Mouse (Mus musculus): ENCODE data around the gene Myo1b. TPM values are rescaled to one million over a fixed set of nuclear protein-coding genes. Genes with fewer than 3 reads are reported as not detected.
A peak's percentile ranks its signal among the peaks of the same experiment; 100 is the strongest.

The Myo1b gene
- polyA plus RNA-seq, 1 experiment from 2014 or later, result 87.7 TPM

- Histone ChIP-seq H3K9ac (ENCODE audit: low read depth, low read length) (no peak overlapping the region), H3K36me3 (ENCODE audit: control insufficient read depth, insufficient read depth, low read length) (no peaks in the 10 kb centered on the region), H3K4me2 (ENCODE audit: low read depth, low read length) (no peak overlapping the region), H3K4me3 (ENCODE audit: low read depth, low read length) (no peak overlapping the region), H3K9me3 (ENCODE audit: control insufficient read depth, low read length) (no peaks in the 10 kb centered on the region), H3K27ac (replicated peaks; ENCODE audit: low read depth, low read length) (no peak overlapping the region), H3K27me3 (replicated peaks; ENCODE audit: control insufficient read depth, insufficient read depth, low read length) (no peaks in the 10 kb centered on the region), H3K4me1 (ENCODE audit: control insufficient read depth, insufficient read depth, low read length) (no peaks in the 10 kb centered on the region)
- no peak for ATAC-seq (ENCODE audit: low read depth)
- no peak for DNase-seq (ENCODE audit: low spot score)
- 90% methylated on average over 1 of the region's 1 CpGs for WGBS
Observed at GRCm38 (mm10) chr1:51729407-51729806, 186.5 kb downstream of the Myo1b start.

GRCm38 (mm10) chr1:51728816-51729215 lies 187.1 kb downstream of the Myo1b start:
- 77% methylated on average over 4 of the region's 4 CpGs for WGBS

GRCm38 (mm10) chr1:51719897-51720673 lies 195.8 kb downstream of the Myo1b start:
- Histone ChIP-seq H3K27ac (replicated peaks; ENCODE audit: low read depth, low read length) (no peak overlapping the region), H3K4me2 (ENCODE audit: low read depth, low read length) (no peak overlapping the region), H3K36me3 (ENCODE audit: control insufficient read depth, insufficient read depth, low read length) (no peaks in the 10 kb centered on the region), H3K4me3 (ENCODE audit: low read depth, low read length) (no peak overlapping the region), H3K9ac (ENCODE audit: low read depth, low read length) (no peak overlapping the region), H3K9me3 (ENCODE audit: control insufficient read depth, low read length) (no peaks in the 10 kb centered on the region), H3K4me1 (ENCODE audit: control insufficient read depth, insufficient read depth, low read length) (no peaks in the 10 kb centered on the region), H3K27me3 (replicated peaks; ENCODE audit: control insufficient read depth, insufficient read depth, low read length) (no peaks in the 10 kb centered on the region)
- no peak for ATAC-seq (ENCODE audit: low read depth)
- WGBS, result 67% methylated on average over 9 of the region's 9 CpGs
- no peak for DNase-seq (ENCODE audit: low spot score)

More at GRCm38 (mm10) chr1:51728816-51729215, 187.1 kb downstream of the Myo1b start:
- Histone ChIP-seq H3K27ac (replicated peaks; ENCODE audit: low read depth, low read length) (no peak overlapping the region), H3K36me3 (ENCODE audit: control insufficient read depth, insufficient read depth, low read length) (no peaks in the 10 kb centered on the region), H3K9ac (ENCODE audit: low read depth, low read length) (no peak overlapping the region), H3K9me3 (ENCODE audit: control insufficient read depth, low read length) (no peaks in the 10 kb centered on the region), H3K27me3 (replicated peaks; ENCODE audit: control insufficient read depth, insufficient read depth, low read length) (no peaks in the 10 kb centered on the region), H3K4me2 (ENCODE audit: low read depth, low read length) (no peak overlapping the region), H3K4me3 (ENCODE audit: low read depth, low read length) (no peak overlapping the region), H3K4me1 (ENCODE audit: control insufficient read depth, insufficient read depth, low read length) (no peaks in the 10 kb centered on the region)
- no peak for DNase-seq (ENCODE audit: low spot score)
- no peak for ATAC-seq (ENCODE audit: low read depth)

GRCm38 (mm10) chr1:51710831-51711230 lies 205.0 kb downstream of the Myo1b start:
- Histone ChIP-seq H3K4me2 (ENCODE audit: low read depth, low read length) (no peak overlapping the region), H3K4me1 (ENCODE audit: control insufficient read depth, insufficient read depth, low read length) (no peaks in the 10 kb centered on the region), H3K4me3 (ENCODE audit: low read depth, low read length) (no peak overlapping the region), H3K36me3 (ENCODE audit: control insufficient read depth, insufficient read depth, low read length) (no peaks in the 10 kb centered on the region), H3K27ac (replicated peaks; ENCODE audit: low read depth, low read length) (no peak overlapping the region), H3K27me3 (replicated peaks; ENCODE audit: control insufficient read depth, insufficient read depth, low read length) (no peaks in the 10 kb centered on the region), H3K9me3 (ENCODE audit: control insufficient read depth, low read length) (no peaks in the 10 kb centered on the region), H3K9ac (ENCODE audit: low read depth, low read length) (no peak overlapping the region)
- no peak for DNase-seq (ENCODE audit: low spot score)
- WGBS, result 79% methylated on average over 2 of the region's 2 CpGs
- ATAC-seq (ENCODE audit: low read depth), result no peak

GRCm38 (mm10) chr1:51706106-51706505 lies 209.8 kb downstream of the Myo1b start:
- Histone ChIP-seq H3K36me3 (ENCODE audit: control insufficient read depth, insufficient read depth, low read length) (no peaks in the 10 kb centered on the region), H3K27me3 (replicated peaks; ENCODE audit: control insufficient read depth, insufficient read depth, low read length) (no peaks in the 10 kb centered on the region), H3K4me3 (ENCODE audit: low read depth, low read length) (no peak overlapping the region), H3K4me1 (ENCODE audit: control insufficient read depth, insufficient read depth, low read length) (no peaks in the 10 kb centered on the region), H3K9me3 (ENCODE audit: control insufficient read depth, low read length) (no peaks in the 10 kb centered on the region), H3K9ac (ENCODE audit: low read depth, low read length) (no peak overlapping the region), H3K4me2 (ENCODE audit: low read depth, low read length) (no peak overlapping the region), H3K27ac (replicated peaks; ENCODE audit: low read depth, low read length) (no peak overlapping the region)
- peak; percentile 11 for DNase-seq (ENCODE audit: low spot score)
- ATAC-seq (ENCODE audit: low read depth), result no peak
- 50% methylated on average over 3 of the region's 3 CpGs for WGBS

- no peak overlapping the region for H3K9ac ChIP-seq (ENCODE audit: low read depth, low read length)
- DNase-seq (ENCODE audit: low spot score) (no peak), ATAC-seq (ENCODE audit: low read depth) (no peak)
- no peak overlapping the region for H3K4me3 ChIP-seq (ENCODE audit: low read depth, low read length)
- no peaks in the 10 kb centered on the region for H3K27me3 ChIP-seq (replicated peaks; ENCODE audit: control insufficient read depth, insufficient read depth, low read length)
- no peak overlapping the region for H3K27ac ChIP-seq (replicated peaks; ENCODE audit: low read depth, low read length)
- H3K4me2 ChIP-seq (ENCODE audit: low read depth, low read length), result no peak overlapping the region
- 78% methylated on average over 4 of the region's 4 CpGs for WGBS
- no peaks in the 10 kb centered on the region for H3K36me3 ChIP-seq (ENCODE audit: control insufficient read depth, insufficient read depth, low read length)
- H3K4me1 ChIP-seq (ENCODE audit: control insufficient read depth, insufficient read depth, low read length), result no peaks in the 10 kb centered on the region
- H3K9me3 ChIP-seq (ENCODE audit: control insufficient read depth, low read length), result no peaks in the 10 kb centered on the region
Observed at GRCm38 (mm10) chr1:51704610-51705009, 211.3 kb downstream of the Myo1b start.

Other genes with a start within 250 kb of the Myo1b start
- 0.92 and 1.1 TPM in 2 replicates for gene Stat4, start 71.1 kb upstream of the Myo1b start, polyA plus RNA-seq (2014; fragmentation: Nextera tagmentation; extraction: Ambion mirVana)
- 21.2 and 24.6 TPM in 2 replicates for gene Stat1, start 203.4 kb upstream of the Myo1b start, polyA plus RNA-seq (2014; fragmentation: Nextera tagmentation; extraction: Ambion mirVana)